Mouse (Mus musculus): Measurements from ENCODE around the gene Bbx.

GRCm38 (mm10) chr16:50398564-50398963, 33.6 kb downstream of the Bbx start:
- TF ChIP-seq CTCF (conservative IDR thresholded peaks at IDR 0.05 in 1 of 2, IDR thresholded peaks at IDR 0.05 in 1 of 2; ENCODE audit: low read depth in 2 of 2, low read length in 2 of 2) (peak; percentile 55 to 74), BHLHE40 (IDR thresholded peaks at IDR 0.05; ENCODE audit: low read depth, low read length) (no peak), MYC (IDR thresholded peaks at IDR 0.05; ENCODE audit: low read depth, low read length) (no peak), POLR2A (IDR thresholded peaks at IDR 0.05; ENCODE audit: low read depth, low read length) (no peak), GABPA (IDR thresholded peaks at IDR 0.05; ENCODE audit: insufficient replicate concordance, low read depth, low read length) (no peak), EP300 (IDR thresholded peaks at IDR 0.05; ENCODE audit: low read length) (no peak), CHD2 (IDR thresholded peaks at IDR 0.05; ENCODE audit: low read length) (no peak), HCFC1 (IDR thresholded peaks at IDR 0.05; ENCODE audit: low read depth, low read length) (no peak), SMC3 (IDR thresholded peaks at IDR 0.05; ENCODE audit: low read depth, low read length) (peak; percentile 76), MAX (IDR thresholded peaks at IDR 0.05; ENCODE audit: low read length) (no peak), MAZ (IDR thresholded peaks at IDR 0.05; ENCODE audit: low read depth, low read length) (no peak), ZC3H11A (IDR thresholded peaks at IDR 0.05; ENCODE audit: low read depth, low read length) (no peak), ZMIZ1 (IDR thresholded peaks at IDR 0.05; ENCODE audit: low read depth, low read length) (no peak), ELF1 (IDR thresholded peaks at IDR 0.05; ENCODE audit: low read depth, low read length) (no peak)
